Mouse (Mus musculus): Measurements from ENCODE around the gene Sestd1.
A peak's percentile ranks its signal among the peaks of the same experiment; 100 is the strongest.

The Sestd1 gene

DNA sequence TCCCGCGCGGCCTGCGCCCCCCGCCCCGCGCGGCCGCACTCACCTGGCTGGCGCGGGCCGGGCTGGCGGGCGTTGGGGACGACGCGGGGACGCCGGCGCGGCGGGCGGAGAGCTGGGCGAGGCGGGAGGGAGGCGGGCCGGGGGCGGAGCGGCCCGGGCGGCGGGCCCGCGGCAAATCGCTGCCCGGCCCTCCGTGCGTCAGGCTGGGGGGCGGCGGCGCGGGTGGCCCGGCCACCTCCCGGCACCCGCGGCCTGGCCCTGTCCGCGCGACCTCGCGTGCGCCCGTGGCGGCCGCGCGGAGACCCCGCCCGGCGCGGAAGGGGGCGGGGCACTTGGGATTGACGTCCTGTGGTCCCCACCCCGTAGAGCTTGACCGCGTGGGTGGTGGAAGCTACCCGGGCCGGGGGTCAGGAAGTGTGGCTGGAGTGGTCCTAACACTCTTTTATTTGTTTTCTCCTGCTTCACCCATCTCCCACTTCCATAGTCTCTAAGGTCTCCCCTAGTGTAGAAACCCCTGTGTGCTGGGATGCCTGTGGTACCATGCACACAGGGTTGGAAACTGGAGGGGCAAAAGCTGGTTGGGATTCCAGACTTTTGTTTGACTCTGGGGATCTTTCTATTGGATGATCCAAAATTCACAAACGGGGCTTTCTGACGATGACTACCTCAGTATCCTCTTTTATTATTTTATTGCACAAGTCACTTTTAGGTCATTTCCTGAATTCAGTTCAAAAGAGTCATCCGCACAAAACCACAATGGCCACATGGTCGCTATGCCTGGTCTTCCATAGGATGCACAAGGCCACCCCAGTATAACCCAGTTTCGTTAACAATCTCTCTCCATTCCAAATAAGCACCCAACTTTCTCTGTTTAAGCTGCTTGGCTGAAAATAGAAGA lies at the start of gene Sestd1:
Sestd1 (minus strand) TSS at position 81 of the 898 bp plus-strand sequence.
- DNase-seq (ENCODE audit: low read depth), result peak; percentile 35

DNA sequence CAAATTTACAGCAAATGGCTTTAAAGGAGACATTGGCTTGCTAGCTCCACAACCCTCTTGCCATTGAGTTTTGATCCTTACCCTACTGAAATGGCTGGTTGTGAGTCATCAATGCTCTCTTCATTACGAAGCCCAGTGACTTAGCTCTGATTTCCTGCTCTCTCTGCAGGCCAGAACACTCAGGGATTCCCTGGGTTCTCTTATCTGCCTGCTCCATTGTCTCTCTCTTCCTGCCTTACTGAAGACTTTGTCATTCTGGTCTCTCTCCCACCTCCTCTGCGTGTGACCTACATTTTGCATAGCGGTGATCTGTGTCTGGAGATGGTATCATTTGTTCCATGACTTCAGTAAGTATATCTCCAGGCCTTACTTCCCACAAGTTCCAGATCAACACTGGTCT lies 46.9 kb upstream of the Sestd1 start:
- no peak for DNase-seq (ENCODE audit: low read depth)

DNA sequence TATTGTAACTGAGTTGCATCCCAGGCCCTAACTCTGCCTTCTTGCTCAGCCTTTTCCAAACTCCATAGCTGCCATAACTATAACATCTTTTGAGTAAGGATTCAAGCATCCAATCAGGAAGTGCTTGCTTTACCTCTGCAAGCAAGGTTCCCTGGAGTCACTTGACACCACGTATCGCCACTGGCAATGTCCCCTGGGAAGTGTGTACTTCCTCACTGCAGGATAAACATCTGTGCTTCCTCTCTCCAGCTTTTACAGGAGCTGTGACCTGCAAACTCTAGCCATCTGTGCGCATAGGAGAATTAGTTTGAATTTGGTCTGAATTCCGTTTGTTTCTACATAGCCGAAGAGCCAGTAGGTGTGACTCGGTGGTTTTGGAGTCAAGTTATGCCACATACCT lies 43.3 kb upstream of the Sestd1 start:
- DNase-seq (ENCODE audit: low read depth), result no peak

DNA sequence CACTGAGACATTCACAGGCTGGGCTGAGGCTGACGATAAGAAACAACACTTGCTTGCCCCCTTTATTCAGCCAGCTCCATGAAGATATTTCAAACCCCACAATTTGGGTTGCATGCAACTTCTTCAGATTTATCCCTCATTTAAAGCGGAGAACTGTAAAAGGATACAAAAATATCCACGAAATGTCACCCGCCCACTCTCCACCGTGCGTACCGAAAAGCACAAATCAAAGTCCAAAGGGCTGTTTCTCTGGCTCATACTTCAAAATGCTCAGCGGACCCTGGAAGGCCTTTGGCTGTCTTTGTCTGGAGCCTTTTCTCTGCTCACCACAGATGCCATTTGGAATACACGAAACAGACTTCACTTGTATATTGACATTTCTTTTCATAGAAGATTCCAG lies 42.8 kb upstream of the Sestd1 start:
- DNase-seq (ENCODE audit: low read depth), result no peak

DNA sequence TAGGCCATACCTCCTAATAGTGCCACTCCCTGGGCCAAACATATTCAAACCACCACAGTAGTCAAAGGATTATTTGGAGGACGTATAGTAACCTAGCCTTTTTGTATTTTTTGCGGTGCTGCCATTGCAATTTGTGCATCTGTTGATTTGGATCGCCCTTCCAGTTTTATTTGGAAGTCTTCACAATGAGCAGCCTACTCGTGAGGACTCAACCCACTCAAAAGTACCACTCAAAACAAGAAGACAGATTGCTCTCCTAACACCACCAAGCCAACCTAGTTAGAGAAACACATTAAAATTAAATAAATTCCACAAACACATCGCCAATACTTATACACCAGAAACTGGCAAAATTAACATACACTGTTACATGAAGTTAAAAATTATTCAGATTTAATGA lies 38.8 kb upstream of the Sestd1 start:
- no peak for DNase-seq (ENCODE audit: low read depth)

DNA sequence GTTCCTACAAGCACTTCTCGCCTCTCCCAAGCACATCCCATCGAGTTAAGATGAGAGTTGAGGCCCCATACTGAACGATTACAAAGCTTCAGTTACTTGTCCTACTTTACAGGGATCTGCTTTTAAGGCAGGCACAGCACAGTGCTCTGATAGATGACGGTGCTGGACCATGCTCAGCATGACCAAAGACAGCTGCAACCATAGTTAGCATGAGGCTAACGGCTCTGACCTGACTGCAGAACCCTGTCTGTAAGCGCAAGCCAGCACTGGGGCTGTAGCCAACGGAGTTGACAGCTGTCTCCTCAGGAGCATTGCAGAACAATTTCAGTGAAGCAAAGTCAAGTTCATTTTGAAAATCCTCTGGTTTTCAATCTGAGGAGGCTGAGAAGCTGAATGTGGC lies 36.6 kb upstream of the Sestd1 start:
- DNase-seq (ENCODE audit: low read depth), result no peak

DNA sequence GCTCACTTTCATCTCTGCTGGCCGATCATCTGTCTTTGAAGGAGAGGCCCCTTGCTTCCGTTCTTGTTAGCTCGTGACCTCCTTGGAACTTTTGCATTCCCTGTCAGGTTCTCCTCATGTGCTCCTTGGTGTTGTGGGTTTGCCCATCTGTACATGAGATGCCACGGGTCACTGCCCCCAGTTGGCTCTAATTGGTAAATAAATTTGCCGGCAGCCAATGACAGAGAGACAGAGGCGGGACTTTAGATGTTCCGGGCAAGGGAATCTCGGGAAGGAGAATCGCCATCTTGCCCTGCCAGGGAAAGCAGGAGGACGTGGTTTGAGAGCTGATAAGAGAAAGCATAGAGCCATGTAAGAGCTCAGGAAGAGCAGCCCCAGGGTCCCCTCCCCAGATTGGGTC lies 33.5 kb upstream of the Sestd1 start:
- DNase-seq (ENCODE audit: low read depth), result no peak

DNA sequence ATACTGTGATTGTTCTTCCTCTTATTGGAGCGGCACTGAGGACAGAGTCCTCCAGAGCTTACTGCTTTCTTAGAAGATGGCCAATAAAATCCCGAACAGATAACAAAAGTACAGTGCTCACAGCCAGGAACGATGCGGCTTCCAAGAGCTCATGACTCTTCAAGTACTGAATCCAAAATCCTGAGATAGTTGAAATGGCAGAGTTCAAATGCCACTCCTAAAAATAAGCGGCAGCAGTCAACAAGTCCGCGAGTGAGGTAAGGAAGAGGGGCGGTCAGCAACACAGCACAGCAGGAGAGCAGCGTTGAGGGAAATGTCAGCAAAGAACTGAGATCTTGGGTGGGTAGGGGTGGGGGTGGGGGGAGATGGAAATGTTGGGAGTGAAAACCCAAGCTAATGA lies 32.2 kb upstream of the Sestd1 start:
- no peak for DNase-seq (ENCODE audit: low read depth)

DNA sequence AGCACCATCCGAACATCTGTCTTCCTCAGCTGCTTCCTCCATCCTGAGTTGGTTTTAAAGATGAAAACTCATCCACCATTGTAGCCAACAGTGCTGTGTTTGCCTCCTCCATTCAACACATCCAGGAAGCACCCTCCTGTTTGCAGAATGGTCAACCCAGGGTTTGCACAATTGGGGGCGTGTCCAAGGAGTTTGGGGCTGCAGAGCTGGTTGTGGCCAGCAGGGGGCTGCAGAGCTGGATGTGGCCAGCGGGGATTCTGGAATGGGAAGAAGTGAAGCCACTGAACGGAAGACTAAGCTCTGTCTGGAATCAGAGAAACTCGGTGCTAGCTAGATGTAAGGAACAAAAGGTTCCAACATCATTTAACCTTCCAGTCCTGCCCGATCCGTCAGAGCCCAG lies 28.9 kb upstream of the Sestd1 start:
- peak; percentile 11 for DNase-seq (ENCODE audit: low read depth)

DNA sequence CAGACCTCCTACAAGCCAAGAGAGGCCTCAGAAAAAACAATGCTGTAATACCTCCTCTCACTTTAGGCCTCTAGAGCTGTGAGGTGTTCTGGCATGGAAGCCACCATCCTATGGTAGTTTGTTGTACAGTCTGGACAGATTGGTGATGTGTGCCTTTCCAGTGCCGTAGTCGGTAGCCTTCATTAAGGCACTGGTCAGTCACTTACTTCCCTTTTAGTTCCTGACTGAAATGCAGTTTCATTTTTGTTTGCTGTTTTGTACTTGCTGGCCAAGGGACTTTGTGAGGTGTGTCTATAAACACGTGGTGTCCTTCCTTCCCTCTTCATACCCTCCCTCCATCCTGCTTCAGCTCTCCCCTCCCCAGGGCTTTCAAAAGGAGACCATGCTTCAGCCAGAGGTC lies 24.1 kb upstream of the Sestd1 start:
- no peak for DNase-seq (ENCODE audit: low read depth)

DNA sequence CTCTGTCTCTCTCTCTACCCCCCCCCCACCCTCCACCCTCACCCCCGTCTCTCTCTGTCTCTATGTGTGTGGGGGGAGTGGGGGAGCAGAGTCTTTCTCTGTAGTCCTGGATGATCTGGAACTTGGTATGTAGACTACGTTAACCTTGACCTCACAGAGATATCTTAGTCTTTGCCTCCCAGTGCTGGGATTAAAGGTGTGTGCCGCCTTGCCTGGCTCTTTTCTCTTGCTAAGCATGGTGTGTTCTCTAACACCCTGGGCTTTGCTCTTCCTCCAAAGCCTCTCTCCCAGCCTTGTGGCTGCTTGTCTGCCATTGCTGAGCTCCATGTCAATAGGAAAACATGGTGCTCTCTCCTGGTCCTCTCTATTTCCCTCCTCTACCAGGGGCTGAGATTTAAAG lies 23.3 kb upstream of the Sestd1 start:
- DNase-seq (ENCODE audit: low read depth), result no peak

DNA sequence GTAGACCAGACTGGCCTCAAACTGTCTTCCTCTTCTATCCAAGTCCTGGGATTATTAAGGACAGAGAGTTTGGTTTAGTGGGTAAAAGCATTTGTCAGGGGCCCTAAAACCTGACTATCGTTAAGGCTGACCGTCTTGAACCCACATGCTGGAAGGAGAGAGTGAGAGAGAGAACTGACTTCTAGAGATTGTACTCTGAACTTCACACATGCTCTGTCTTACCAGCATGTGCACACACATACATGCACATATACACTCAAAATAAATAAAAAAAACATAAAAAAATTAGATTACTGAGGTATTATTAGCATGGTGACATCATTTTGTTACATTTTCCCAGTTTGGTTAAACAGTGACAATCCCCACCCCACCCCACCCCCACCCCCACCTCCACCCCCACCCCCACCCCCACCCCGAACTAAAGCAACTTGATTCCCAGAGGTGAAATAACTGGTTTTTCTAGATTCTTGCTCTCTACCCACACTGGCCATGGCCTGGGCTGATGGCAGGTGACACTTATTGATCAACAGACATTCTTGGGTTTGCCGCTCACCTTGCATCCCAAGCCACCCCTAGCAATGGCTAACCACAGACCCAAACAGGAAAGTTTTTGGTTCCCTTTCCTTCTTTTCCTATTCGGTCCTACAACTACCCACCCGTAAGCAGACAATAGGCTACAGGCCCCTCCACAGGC lies 22.4 kb upstream of the Sestd1 start:
- no peak for DNase-seq (ENCODE audit: low read depth)

DNA sequence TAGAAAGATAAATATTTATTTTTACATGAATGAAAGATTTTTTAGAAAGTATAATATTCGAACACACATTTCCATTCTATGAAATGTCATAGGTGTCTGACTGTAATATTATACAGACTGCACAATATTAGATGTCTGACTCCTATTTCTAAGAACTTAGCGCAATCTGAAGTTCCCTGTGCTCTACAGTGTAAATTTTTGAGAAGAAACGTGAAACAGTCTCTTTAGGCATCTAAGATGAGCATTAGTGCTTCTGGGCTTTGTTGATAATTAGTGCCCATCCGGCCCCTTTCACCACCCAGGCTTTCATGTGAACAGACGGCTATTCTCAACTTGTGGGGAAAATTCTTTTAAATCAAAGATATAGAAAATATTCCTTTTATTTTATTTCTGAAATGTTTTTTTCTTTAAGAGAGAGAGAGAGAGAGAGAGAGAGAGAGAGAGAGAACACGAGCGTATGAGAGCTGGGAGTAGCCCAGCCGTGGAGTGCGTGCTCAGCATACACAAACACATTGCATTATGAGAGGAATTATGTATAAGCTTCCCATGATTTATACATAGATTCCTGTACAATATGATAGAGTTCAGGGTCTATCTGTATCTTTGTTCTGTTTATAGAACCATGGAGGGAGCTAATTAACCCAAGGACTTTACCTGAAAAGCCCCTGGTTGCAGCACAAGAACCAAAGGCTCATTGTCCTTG lies 21.4 kb upstream of the Sestd1 start:
- no peak for DNase-seq (ENCODE audit: low read depth)

DNA sequence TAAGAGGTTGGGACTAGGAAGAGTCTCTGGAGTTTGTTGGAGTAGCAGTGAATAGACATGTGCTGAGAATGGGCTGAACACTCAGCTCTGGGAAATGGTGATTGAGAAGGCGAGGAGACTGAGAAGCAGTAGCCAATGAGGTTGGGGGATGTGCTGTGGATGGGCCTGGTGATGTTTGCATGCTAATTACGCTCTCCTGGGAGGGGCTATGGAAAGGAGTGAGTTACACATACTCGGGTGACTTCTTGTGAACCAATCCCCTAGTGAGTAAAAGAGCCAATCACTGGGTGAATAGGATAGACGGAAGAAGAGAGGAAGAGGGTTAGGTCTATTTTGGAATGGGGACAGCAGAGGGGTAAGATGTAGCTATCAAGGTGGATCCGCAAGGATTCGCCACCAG lies 9.3 kb upstream of the Sestd1 start:
- DNase-seq (ENCODE audit: low read depth), result no peak

DNA sequence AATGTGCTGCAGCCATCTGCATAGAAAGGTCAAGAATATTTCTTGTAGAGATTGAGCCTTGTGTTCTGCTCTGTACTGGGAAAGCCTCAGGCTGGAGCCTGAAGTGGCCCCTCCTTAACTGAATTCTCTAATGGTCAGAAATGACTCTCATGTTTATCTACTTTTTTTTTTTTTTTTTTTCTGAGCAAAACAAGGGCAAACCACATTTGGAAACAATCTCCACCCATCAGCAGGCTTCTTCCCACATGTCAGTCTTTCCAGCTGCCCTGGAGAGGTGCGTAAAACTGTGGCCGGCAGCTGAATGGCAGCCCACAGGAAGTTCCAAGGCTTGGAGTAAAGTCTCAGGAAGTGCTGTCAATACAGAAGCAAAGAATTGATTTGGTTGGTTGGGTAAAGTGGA lies 6.4 kb upstream of the Sestd1 start:
- no peak for DNase-seq (ENCODE audit: low read depth)

DNA sequence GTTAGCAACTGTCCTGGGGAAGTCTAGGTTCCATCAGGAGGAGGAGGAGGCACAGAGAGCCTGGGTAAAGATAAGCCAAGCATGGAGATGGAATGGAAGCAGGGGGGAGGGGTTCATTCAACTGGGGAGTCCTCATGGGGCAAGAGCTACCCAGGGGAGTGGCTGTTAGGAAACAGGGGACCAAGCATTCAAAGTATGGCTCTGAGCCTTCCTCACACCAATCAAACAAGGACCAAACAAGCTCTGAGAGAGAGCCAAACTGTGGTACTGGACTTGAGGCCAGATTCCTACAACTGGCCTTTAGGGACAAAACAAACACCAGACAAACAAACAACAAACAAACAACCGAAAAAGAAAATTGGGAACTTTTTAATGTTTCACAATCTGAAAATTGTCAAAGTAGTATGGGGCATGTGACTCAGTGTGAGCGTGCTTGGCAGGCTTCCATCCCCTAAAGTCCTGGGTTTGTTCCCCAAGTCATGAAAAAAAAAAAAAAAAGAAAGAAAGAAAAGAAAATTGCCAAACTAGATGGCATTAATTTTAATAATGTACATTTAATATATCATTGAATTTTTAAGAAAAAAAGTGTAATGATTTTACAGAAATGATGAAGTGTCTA lies 4.0 kb upstream of the Sestd1 start:
- DNase-seq (ENCODE audit: low read depth), result no peak

DNA sequence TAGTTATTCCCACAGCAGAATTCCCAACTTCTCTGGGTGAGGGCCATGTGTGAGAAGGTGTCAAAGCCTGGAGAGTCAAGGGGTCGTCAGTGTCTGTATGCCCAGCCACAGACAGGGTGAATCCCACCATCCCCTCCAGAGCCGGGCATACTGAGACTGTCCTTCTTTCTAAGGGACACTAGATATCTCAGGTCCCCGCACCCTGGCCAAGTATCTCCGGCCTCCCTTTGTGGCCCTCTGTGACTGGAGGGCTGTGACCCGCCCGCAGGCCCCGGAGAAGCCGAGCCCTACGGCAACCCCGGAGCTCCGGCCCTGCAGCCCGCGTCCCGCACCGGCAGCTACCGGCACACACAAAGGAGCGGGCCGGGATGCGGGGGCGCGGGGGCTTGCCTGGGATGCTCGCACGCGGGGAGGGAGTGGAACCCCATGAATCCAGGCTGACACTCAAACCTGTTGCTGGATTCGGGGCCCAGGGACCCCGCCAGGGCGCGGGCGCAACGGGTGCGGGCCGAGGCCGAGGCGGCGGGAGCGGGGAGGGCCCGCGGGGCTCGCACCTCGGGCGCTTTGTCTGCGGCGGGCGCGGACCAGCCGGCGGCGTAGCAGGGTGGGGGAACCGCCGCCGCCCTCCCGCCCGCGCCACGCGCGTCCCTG lies 406 bp downstream of the Sestd1 start:
- DNase-seq (ENCODE audit: low read depth), result peak; percentile 6

DNA sequence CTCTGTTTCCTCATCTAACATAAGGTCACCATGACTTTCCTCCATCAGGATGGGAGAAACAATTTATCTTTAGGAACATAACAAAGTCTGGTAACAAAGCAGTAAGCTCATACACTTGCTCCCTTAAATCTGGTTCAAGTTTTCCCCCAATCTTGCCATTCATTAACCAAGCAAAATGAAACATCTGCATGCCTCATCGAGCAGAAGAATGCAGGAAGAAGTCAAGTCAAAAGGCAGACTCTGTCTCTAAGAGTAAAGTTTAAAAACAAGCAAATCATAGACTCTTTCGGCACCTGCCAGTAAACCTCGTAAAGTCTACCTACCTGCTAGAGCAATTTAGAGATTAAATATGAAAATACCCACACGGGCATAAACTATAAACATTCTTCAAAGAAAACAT lies 3.1 kb downstream of the Sestd1 start:
- no peak for DNase-seq (ENCODE audit: low read depth)

DNA sequence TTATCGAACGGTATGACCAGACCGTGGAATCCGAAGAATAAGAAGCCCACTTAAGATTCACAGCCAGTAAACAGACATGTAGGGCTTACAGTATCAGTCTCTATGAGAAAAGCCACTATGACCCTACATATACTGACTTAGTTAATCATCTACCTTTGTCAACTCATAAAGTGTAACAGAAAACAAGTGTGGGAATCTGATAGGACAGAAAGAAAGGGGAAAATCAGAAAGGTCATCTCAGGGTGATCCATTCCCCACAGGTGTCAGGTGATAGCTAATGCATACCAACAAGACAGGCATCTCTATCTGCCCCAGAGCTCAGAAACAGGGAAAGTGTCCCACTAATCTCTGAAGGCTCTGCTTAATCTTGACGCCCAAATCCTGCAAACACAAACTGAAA lies 4.5 kb downstream of the Sestd1 start:
- DNase-seq (ENCODE audit: low read depth), result no peak

DNA sequence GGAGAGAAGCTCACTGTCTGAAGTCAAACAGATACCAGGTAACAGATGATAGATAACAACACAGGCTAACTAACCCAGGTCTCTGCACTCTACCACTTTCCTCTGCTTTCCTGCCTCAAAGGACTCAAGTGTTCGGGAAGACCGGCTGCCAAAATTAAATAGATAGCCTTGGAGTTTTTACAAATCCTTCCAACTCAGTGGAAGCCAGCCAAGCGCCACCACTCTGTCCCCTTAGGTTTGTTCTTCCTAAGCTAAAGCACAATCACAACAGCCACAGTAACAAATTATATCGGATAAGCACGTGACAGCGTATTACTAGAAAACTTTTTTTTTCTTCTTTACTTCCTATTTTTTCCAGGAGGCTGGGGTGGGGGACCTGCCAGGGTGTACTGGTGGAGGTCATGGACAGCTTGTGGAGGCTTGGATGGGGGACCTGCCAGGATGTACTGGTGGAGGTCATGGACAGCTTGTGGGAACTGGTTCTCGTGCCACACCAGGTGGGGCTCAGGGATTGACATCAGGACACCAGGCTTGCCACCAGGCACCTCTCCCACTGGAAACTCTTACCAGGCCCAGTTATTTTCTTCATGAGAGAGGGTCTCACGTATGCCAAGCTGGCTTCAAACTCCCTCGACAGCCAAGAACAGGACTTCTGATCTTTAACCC lies 5.3 kb downstream of the Sestd1 start:
- no peak for DNase-seq (ENCODE audit: low read depth)

DNA sequence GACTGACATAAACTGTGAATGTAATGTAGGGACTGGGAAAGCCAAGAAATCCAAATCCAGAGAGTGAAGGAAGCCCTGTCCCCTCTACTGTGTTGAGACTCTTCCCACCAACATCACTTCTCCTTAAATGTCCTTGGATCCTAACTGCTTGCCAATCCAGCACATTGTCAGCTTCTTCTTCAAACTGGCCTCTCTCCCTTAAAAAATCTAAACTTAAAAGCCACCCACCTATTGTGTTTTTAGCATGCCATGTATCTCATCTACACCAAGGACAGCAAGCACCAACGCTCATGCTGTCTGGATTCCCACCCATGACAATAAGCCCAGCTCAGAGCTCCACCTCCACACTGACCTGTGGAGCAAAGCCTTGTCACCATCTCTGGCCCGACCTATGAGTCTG lies 7.4 kb downstream of the Sestd1 start:
- no peak for DNase-seq (ENCODE audit: low read depth)
